Mouse (Mus musculus) myocyte (in vitro differentiated cells): Measurements from ENCODE around the gene Gm10972.
"Not testable (repeated sequence)": the region's sequence is repeated elsewhere in the genome, so short reads cannot be mapped to it uniquely, and the experiment has no call there.

ENCODE experiments used
- CEBPB ChIP-seq: IDR thresholded peaks from 2 replicates; pipeline ENCODE4 v1.6.1; 2011; ENCODE audit warnings: mild to moderate bottlenecking, moderate library complexity; ENCODE audit not compliant: poor library complexity, insufficient read depth, severe bottlenecking
- E2F4 ChIP-seq: IDR thresholded peaks from one replicate; pipeline ENCODE4 v1.6.1; 2011; ENCODE audit warnings: mild to moderate bottlenecking, control low read depth, moderate library complexity; ENCODE audit not compliant: insufficient read depth
- MAX ChIP-seq: IDR thresholded peaks from one replicate; pipeline ENCODE4 v1.6.1; 2011; ENCODE audit warnings: low read depth, mild to moderate bottlenecking, control low read depth
- MYOD1 ChIP-seq, 3 experiments: IDR thresholded peaks; one replicate each; pipeline ENCODE4 v1.6.1; 2011; ENCODE audit warnings: control low read depth in 2 of 3, low read depth in 2 of 3, mild to moderate bottlenecking in 2 of 3, moderate library complexity in 1 of 3; ENCODE audit not compliant: insufficient read length in 2 of 3, control insufficient read depth in 1 of 3
- POLR2A ChIP-seq: IDR thresholded peaks from one replicate; pipeline ENCODE4 v1.6.1; 2011; ENCODE audit warnings: low read depth, mild to moderate bottlenecking, control low read depth, moderate library complexity; ENCODE audit not compliant: insufficient read length
- POLR2AphosphoS2 ChIP-seq: IDR thresholded peaks from one replicate; pipeline ENCODE4 v1.6.1; 2011; ENCODE audit warnings: low read depth, control low read depth; ENCODE audit not compliant: insufficient read length
- REST ChIP-seq: IDR thresholded peaks from one replicate; pipeline ENCODE4 v1.6.1; 2011; ENCODE audit warnings: mild to moderate bottlenecking, control low read depth, moderate library complexity; ENCODE audit not compliant: insufficient read depth, insufficient read length
- SRF ChIP-seq: IDR thresholded peaks from one replicate; pipeline ENCODE4 v1.6.1; 2011; ENCODE audit warnings: low read depth; ENCODE audit not compliant: control insufficient read depth, insufficient read length
- TCF12 ChIP-seq: IDR thresholded peaks from one replicate; pipeline ENCODE4 v1.6.1; 2011; ENCODE audit warnings: mild to moderate bottlenecking, control low read depth; ENCODE audit not compliant: poor library complexity, insufficient read depth, severe bottlenecking
- TCF3 ChIP-seq: IDR thresholded peaks from one replicate; pipeline ENCODE4 v1.6.1; 2011; ENCODE audit warnings: low read depth, control low read depth; ENCODE audit not compliant: insufficient read length
- USF1 ChIP-seq: IDR thresholded peaks from one replicate; pipeline ENCODE4 v1.6.1; 2011; ENCODE audit warnings: low read depth, mild to moderate bottlenecking, control low read depth, moderate library complexity

GRCm38 (mm10) chr3:94653967-94654366 is 11.1 kb downstream of the Gm10972 start:
- TF ChIP-seq POLR2A; USF1; REST; MYOD1 (IDR thresholded peaks at IDR 0.05; ENCODE audit: control insufficient read depth in 1 of 3, insufficient read length in 2 of 3, low read depth in 2 of 3); POLR2AphosphoS2; MAX; TCF3; E2F4; CEBPB; TCF12; SRF: not testable (repeated sequence)
